Mouse (Mus musculus) heart, postnatal 10 days (tissue): Measurements from ENCODE around the gene Vmn1r179. TPM values are rescaled to one million over a fixed set of nuclear protein-coding genes. Genes with fewer than 3 reads are reported as not detected.
"Not testable (repeated sequence)": the region's sequence is repeated elsewhere in the genome, so short reads cannot be mapped to it uniquely, and the experiment has no call there.

Source experiments
- DNase-seq, 2 experiments: peaks; one replicate each; pipeline ENCODE4 v3.0.0; 2021
- intact Hi-C: fragments of 180-260 bp; cut with DNase I; formaldehyde crosslinking; loops from one replicate; pipeline ENCODE4 v1.15.1; 2025
- total RNA-seq, 2 experiments: library from RNA; stranded (reverse); gene quantifications; 2 replicates each; pipeline ENCODE4 v1.2.3; 2021

The Vmn1r179 gene
- total RNA-seq: not detected

DNA sequence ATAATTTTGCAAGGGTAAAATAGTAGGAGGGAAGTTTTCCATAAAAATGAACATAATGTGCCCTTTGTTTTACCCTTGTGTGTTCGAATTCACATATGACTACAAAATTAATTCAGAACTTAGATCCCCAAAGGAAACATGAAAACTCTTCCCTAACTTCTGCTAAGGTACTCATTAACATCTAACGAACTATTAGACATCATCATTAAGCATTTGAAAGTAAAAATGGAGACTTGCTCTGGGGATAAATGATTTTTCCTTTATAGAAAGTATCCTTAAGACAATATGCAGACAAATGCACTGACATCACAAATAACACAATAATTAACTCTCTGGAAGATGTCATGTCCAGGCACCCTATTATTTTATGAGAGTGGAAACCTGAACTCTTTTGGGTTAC, at the start of gene Vmn1r179:
Gene Vmn1r179, plus strand, starts transcription at position 301 of the 400 bp plus-strand sequence.
- no peak for DNase-seq

DNA sequence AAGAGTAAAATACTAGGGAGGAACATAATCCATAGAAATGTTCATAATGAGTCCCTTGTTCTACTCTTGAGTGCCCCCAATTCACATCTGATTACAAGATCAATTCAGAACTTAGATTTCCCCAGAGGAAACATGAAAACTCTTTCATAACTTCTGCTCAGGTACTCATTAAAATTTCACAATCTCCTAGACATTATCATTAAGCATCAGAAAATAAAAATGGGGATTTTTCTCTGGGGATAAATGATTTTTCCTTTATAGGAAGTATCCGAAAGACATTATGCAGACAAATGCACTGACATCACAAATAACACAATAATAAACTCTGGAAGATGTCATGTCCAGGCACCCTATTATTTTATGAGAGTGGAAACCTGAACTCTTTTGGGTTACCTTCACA, 35.1 kb upstream of the Vmn1r179 start, which contains the start of gene Vmn1r178:
Gene Vmn1r178, plus strand, starts transcription at position 301 of the 400 bp plus-strand sequence.
- DNase-seq: no peak
- intact Hi-C loops: no loop called here

More for the DNA sequence above, at the start of gene Vmn1r179:
- intact Hi-C loops: no loop called here

DNA sequence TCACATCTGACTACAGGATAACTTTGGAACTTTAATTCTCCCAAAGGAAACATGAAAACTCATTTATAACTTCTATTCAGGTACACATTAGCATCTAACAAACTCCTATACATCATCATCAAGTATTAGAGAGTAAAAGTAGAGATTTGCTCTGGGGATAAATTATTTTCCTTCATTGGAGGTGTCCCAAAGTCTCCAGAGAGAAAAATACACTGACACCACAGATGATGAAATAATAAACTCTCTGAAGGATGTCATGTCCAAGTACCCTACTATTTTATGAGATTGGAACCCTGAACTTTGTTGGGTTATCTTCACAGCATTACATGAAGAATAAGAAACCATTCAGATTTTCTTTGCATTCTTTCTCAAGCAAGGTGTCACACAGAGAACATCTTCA, 23.6 kb downstream of the Vmn1r179 start, which contains the start of gene Vmn1r180:
Gene Vmn1r180, plus strand, starts transcription at position 301 of the 400 bp plus-strand sequence.
- DNase-seq: no peak
- intact Hi-C loops: no loop called here

DNA sequence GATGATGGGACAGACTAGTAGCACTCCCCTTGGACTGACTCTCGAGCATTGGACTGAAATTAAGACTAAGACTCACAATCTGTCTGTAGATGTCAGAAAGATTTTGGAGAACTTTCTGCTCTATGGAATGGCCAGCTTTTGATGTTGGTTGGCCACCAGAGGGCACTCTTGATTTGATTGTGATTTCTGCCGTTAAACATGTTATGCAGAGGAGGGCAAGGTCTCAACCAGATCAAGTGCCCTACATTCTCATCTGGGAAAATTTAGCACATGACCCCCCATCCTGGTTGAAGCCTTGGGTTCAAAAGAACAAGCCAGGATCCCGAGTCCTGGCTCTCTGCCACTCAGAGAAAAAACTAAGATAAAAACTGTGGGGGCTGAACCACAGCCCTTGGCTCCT, 41.3 kb downstream of the Vmn1r179 start:
- DNase-seq: peak; percentile 11 to 40
- intact Hi-C loops: loop anchor here (2.0 to 10.0 kb wide), 3 partner anchors 249 to 417 kb away; no protein-coding TSS in a partner anchor

DNA sequence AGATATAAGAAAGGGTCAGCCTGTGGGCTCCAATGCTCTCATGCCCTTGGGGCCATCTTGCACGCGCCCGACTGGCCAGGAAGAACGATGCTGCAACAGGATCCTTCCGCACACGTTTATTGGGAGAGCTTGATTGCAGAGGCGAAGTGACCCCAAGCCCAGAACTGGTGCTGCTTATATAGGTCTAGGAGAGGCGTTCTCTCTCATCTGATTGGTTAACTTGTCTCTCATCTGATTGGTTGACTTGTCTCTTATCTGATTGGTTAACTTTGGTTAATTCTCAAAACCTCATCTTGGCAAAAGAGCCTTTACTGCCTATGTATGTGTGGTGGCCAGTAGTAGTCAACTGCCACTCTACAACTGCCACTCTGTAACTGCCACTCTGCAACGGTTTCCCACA, 47.5 kb downstream of the Vmn1r179 start, which contains the start of gene Vmn1r181:
Gene Vmn1r181, plus strand, starts transcription at position 301 of the 400 bp plus-strand sequence.
- intact Hi-C loops: loop anchor here (10.0 kb wide), 1 partner anchor 160 kb away; the partner anchor contains the start of gene Zfp235
- DNase-seq: not testable (repeated sequence)

Other genes starting within 250 kb of the Vmn1r179 start
- not detected for gene Vmn1r173, start 226.3 kb upstream of the Vmn1r179 start, total RNA-seq
- gene Vmn1r174, start 174.7 kb upstream of the Vmn1r179 start, total RNA-seq: not detected
- gene Vmn1r175, start 116.3 kb upstream of the Vmn1r179 start, total RNA-seq: not detected
- gene Vmn1r176, start 89.6 kb upstream of the Vmn1r179 start, total RNA-seq: not detected
- gene Vmn1r177, start 60.5 kb upstream of the Vmn1r179 start, total RNA-seq: not detected
- gene Vmn1r178, start 35.0 kb upstream of the Vmn1r179 start, total RNA-seq: not detected
- not detected for gene Vmn1r180, start 23.7 kb downstream of the Vmn1r179 start, total RNA-seq
- not detected for gene Vmn1r181, start 47.6 kb downstream of the Vmn1r179 start, total RNA-seq
- gene V1rd19, start 74.7 kb downstream of the Vmn1r179 start, total RNA-seq: not detected
- gene Vmn1r183, start 126.3 kb downstream of the Vmn1r179 start, total RNA-seq: not detected
- 10 to 100 TPM in 1 of 2 experiments, 1 to 10 TPM in 1; 9.5 to 10.3 TPM for gene Zfp180, start 154.9 kb downstream of the Vmn1r179 start, total RNA-seq
- gene Zfp112, start 185.3 kb downstream of the Vmn1r179 start, total RNA-seq: 1 to 10 TPM; 3.1 to 3.8 TPM
- gene Zfp235, start 207.2 kb downstream of the Vmn1r179 start, total RNA-seq: 1 to 10 TPM; 4.6 to 6.0 TPM
- under 1 TPM; 0.12 to 0.19 TPM for gene Zfp114, start 248.1 kb downstream of the Vmn1r179 start, total RNA-seq